Mouse (Mus musculus): Measurements from ENCODE around the gene Vasp. TPM values are rescaled to one million over a fixed set of nuclear protein-coding genes. Genes with fewer than 3 reads are reported as not detected.

The Vasp gene
- total and polyA plus RNA-seq, 3 experiments = 130 to 185 TPM; not detected in 1

DNA sequence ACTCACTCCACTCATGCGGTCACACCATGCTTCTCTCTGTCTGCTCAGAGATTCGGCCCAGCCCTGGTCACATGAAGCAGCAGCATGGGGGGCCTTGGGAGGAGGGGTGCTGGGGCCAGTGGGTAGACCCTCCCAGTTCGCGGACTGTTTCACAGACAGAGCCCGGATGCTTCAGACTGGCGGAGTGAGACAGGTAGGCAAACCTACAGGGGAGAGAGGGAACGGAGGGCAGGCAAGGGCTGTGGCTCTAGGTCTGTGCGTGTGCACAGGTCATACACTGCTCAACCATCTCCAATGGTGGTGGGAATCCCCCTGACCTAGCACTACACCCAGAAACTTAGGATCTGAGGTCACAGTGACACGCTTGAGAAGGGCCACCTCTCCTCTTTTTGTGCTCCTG, 47.8 kb upstream of the Vasp start:
- no peak for DNase-seq (ENCODE audit: low read depth, low spot score)
- TF ChIP-seq MYB (IDR thresholded peaks at IDR 0.05; ENCODE audit: low read depth, low read length) = no peak
- no peak for TF ChIP-seq CHD2 (IDR thresholded peaks at IDR 0.05; ENCODE audit: low read length)
- TF ChIP-seq RAD21 (IDR thresholded peaks at IDR 0.05; ENCODE audit: low read depth, low read length) = no peak
- no peak for TF ChIP-seq GATA1 (IDR thresholded peaks at IDR 0.05; ENCODE audit: low read depth, low read length)
- no peaks in the 10 kb centered on the region for H3K36me3 ChIP-seq (ENCODE audit: control insufficient read depth in 1 of 2, insufficient read depth in 2 of 2, low read length in 2 of 2)
- H3K27me3 ChIP-seq (ENCODE audit: control insufficient read depth in 1 of 2, insufficient read depth in 2 of 2, low read length in 2 of 2) = peaks cover under 1 to 2% of the 10 kb centered on the region in 2 experiments; a peak in 2 of 4 replicates
- H3K9me3 ChIP-seq (replicated peaks; ENCODE audit: insufficient read depth, low read length) = no peaks in the 10 kb centered on the region
- H3K4me1 ChIP-seq (ENCODE audit: control insufficient read depth in 1 of 2, insufficient read depth in 2 of 2, low read length in 2 of 2) = peaks cover 0 to 25% of the 10 kb centered on the region in 2 experiments; a peak in 2 of 4 replicates
- no peak overlapping the region for H3K27ac ChIP-seq (ENCODE audit: control insufficient read depth, low read depth, low read length)
- no peaks in the 10 kb centered on the region for H3K79me2 ChIP-seq (ENCODE audit: control insufficient read depth, insufficient read depth, low read length, poor library complexity)
- peak overlapping the region; percentile 52 for H3K9ac ChIP-seq (ENCODE audit: control insufficient read depth, low read depth, low read length, poor library complexity, severe bottlenecking)
- peak overlapping the region in 1 of 2 experiments; percentile 66; a peak in 2 of 4 replicates for H3K4me3 ChIP-seq (ENCODE audit: control insufficient read depth in 1 of 2, insufficient read depth in 1 of 2, low read depth in 2 of 2, low read length in 2 of 2)

- Histone ChIP-seq H3K36me3 (ENCODE audit: control insufficient read depth in 1 of 2, insufficient read depth in 2 of 2, low read length in 2 of 2) (no peaks in the 10 kb centered on the region), H3K79me2 (ENCODE audit: control insufficient read depth, insufficient read depth, low read length, poor library complexity) (no peaks in the 10 kb centered on the region), H3K4me1 (ENCODE audit: control insufficient read depth in 1 of 2, insufficient read depth in 2 of 2, low read length in 2 of 2) (peaks cover 0 to 25% of the 10 kb centered on the region in 2 experiments; a peak in 2 of 4 replicates), H3K4me3 (ENCODE audit: control insufficient read depth in 1 of 2, insufficient read depth in 1 of 2, low read depth in 2 of 2, low read length in 2 of 2) (peak overlapping the region in 1 of 2 experiments; percentile 37; a peak in 1 of 4 replicates), H3K27me3 (ENCODE audit: control insufficient read depth in 1 of 2, insufficient read depth in 2 of 2, low read length in 2 of 2) (peaks cover 3 to 8% of the 10 kb centered on the region in 2 experiments; a peak in 3 of 4 replicates), H3K27ac (ENCODE audit: control insufficient read depth, low read depth, low read length) (no peak overlapping the region), H3K9me3 (replicated peaks; ENCODE audit: insufficient read depth, low read length) (no peaks in the 10 kb centered on the region), H3K9ac (ENCODE audit: control insufficient read depth, low read depth, low read length, poor library complexity, severe bottlenecking) (0 out of 2 replicates have a peak overlapping the region, but pooled peaks have one; percentile 40)
- DNase-seq (ENCODE audit: low read depth, low spot score) = peak; percentile 71
- no peak for TF ChIP-seq UBTF (IDR thresholded peaks at IDR 0.05; ENCODE audit: borderline replicate concordance, insufficient read depth, low read depth, low read length)
- TF ChIP-seq MEF2A (IDR thresholded peaks at IDR 0.05; ENCODE audit: extremely low read depth, insufficient replicate concordance, low read depth, low read length, poor library complexity, severe bottlenecking) = no peak
- TF ChIP-seq ZNF384 (IDR thresholded peaks at IDR 0.05; ENCODE audit: low read depth, low read length) = 0 out of 2 replicates have a peak, but pooled peaks have one; percentile 29
- TF ChIP-seq HCFC1 (IDR thresholded peaks at IDR 0.05; ENCODE audit: low read depth, low read length) = peak; percentile 72
Observed at GRCm38 (mm10) chr7:19318676-19319075, 47.1 kb upstream of the Vasp start.

DNA sequence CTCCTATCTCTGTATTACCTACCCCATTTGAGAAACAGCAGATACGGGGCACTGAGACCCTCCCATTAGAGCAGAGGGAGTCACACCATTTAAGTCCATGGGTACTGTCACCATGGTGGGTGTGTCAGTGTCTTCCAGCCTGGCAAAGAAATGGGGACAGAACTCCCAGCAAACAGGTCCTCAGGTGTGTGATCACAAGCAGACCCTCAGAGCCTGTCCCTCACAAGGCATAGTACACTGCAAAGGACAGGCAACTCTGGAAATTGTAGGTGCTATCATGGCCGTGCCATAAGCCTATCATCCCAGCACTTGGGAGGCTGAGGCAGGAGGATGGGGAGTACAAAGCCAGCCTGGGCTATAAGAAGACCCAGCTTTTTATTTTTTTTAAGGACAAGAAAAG, 46.6 kb upstream of the Vasp start:
- DNase-seq (ENCODE audit: low read depth, low spot score) = no peak
- Histone ChIP-seq H3K27me3 (ENCODE audit: control insufficient read depth in 1 of 2, insufficient read depth in 2 of 2, low read length in 2 of 2) (peaks cover 3 to 9% of the 10 kb centered on the region in 2 experiments; a peak in 3 of 4 replicates), H3K4me3 (ENCODE audit: control insufficient read depth in 1 of 2, insufficient read depth in 1 of 2, low read depth in 2 of 2, low read length in 2 of 2) (peak overlapping the region in 1 of 2 experiments; percentile 37; a peak in 1 of 4 replicates), H3K36me3 (ENCODE audit: control insufficient read depth in 1 of 2, insufficient read depth in 2 of 2, low read length in 2 of 2) (no peaks in the 10 kb centered on the region), H3K79me2 (ENCODE audit: control insufficient read depth, insufficient read depth, low read length, poor library complexity) (no peaks in the 10 kb centered on the region), H3K9ac (ENCODE audit: control insufficient read depth, low read depth, low read length, poor library complexity, severe bottlenecking) (no peak overlapping the region), H3K4me1 (ENCODE audit: control insufficient read depth in 1 of 2, insufficient read depth in 2 of 2, low read length in 2 of 2) (peaks cover 0 to 25% of the 10 kb centered on the region in 2 experiments; a peak in 2 of 4 replicates), H3K27ac (ENCODE audit: control insufficient read depth, low read depth, low read length) (no peak overlapping the region), H3K9me3 (replicated peaks; ENCODE audit: insufficient read depth, low read length) (no peaks in the 10 kb centered on the region)
- no peak for TF ChIP-seq ZC3H11A (IDR thresholded peaks at IDR 0.05; ENCODE audit: low read depth, low read length)
- no peak for TF ChIP-seq CHD1 (IDR thresholded peaks at IDR 0.05; ENCODE audit: low read depth, low read length)
- no peak for TF ChIP-seq RAD21 (IDR thresholded peaks at IDR 0.05; ENCODE audit: low read depth, low read length)
- no peak for TF ChIP-seq UBTF (IDR thresholded peaks at IDR 0.05; ENCODE audit: borderline replicate concordance, insufficient read depth, low read depth, low read length)
- no peak for TF ChIP-seq TCF12 (IDR thresholded peaks at IDR 0.05; ENCODE audit: low read depth, low read length)
- no peak for TF ChIP-seq POLR2AphosphoS5 (IDR thresholded peaks at IDR 0.05; ENCODE audit: borderline replicate concordance, low read depth, low read length)
- TF ChIP-seq E2F4 (IDR thresholded peaks at IDR 0.05; ENCODE audit: borderline replicate concordance, low read depth, low read length) = no peak
- TF ChIP-seq MXI1 (IDR thresholded peaks at IDR 0.05; ENCODE audit: low read depth, low read length) = no peak
- no peak for TF ChIP-seq NRF1 (IDR thresholded peaks at IDR 0.05; ENCODE audit: insufficient read depth, low read depth, low read length, poor library complexity, severe bottlenecking)
- no peak for TF ChIP-seq JUND (IDR thresholded peaks at IDR 0.05; ENCODE audit: low read depth, low read length)
- TF ChIP-seq MYB (IDR thresholded peaks at IDR 0.05; ENCODE audit: low read depth, low read length) = no peak
- no peak for TF ChIP-seq ZNF384 (IDR thresholded peaks at IDR 0.05; ENCODE audit: low read depth, low read length)
- TF ChIP-seq ZMIZ1 (IDR thresholded peaks at IDR 0.05; ENCODE audit: low read depth, low read length) = no peak
- no peak for TF ChIP-seq POLR2A (IDR thresholded peaks at IDR 0.05; ENCODE audit: control insufficient read depth in 1 of 2, insufficient read depth in 1 of 2, low read depth in 1 of 2, low read length in 2 of 2, poor library complexity in 1 of 2)
- TF ChIP-seq NELFE (IDR thresholded peaks at IDR 0.05; ENCODE audit: low read depth, low read length) = no peak
- TF ChIP-seq CTCF (IDR thresholded peaks at IDR 0.05 in 2 of 3, conservative IDR thresholded peaks at IDR 0.05 in 1 of 3; ENCODE audit: control insufficient read depth in 1 of 3, insufficient read depth in 1 of 3, low read depth in 2 of 3, low read length in 3 of 3, poor library complexity in 1 of 3, severe bottlenecking in 1 of 3) = no peak
- no peak for TF ChIP-seq MAFK (IDR thresholded peaks at IDR 0.05; ENCODE audit: borderline replicate concordance, low read depth, low read length)
- TF ChIP-seq MEF2A (IDR thresholded peaks at IDR 0.05; ENCODE audit: extremely low read depth, insufficient replicate concordance, low read depth, low read length, poor library complexity, severe bottlenecking) = no peak
- TF ChIP-seq RCOR1 (IDR thresholded peaks at IDR 0.05; ENCODE audit: low read depth, low read length) = no peak
- TF ChIP-seq KAT2A (conservative IDR thresholded peaks at IDR 0.05; ENCODE audit: low read depth, low read length) = no peak
